Mouse (Mus musculus): ENCODE data around the gene Mitf.

GRCm38 (mm10) chr6:97897191-97897590 is 90.3 kb downstream of the Mitf start:
- TF ChIP-seq CTCF (IDR thresholded peaks at IDR 0.05; ENCODE audit: extremely low read depth, insufficient read depth, insufficient read length, insufficient replicate concordance) (no peak), POLR2A (IDR thresholded peaks at IDR 0.05; ENCODE audit: low read depth, low read length) (no peak)
